Mouse (Mus musculus) small intestine, adult 2 months (tissue): ENCODE measurements around the gene Ccdc28b. TPM values are rescaled to one million over a fixed set of nuclear protein-coding genes. Genes with fewer than 3 reads are reported as not detected.
A peak's percentile ranks its signal among the peaks of the same experiment; 100 is the strongest.

Experiments used
- H3K27ac ChIP-seq: fragments of 200-500 bp; 2 replicates; pipeline ENCODE4 v1.5.1; 2012; ENCODE audit warnings: low read depth, low read length, control low read depth, inconsistent platforms; ENCODE audit not compliant: insufficient read depth
- H3K27me3 ChIP-seq: fragments of 200-500 bp; 2 replicates; pipeline ENCODE4 v1.6.1; 2012; ENCODE audit warnings: mild to moderate bottlenecking, moderate library complexity, low read length, inconsistent platforms; ENCODE audit not compliant: control insufficient read depth, insufficient read depth
- H3K36me3 ChIP-seq: fragments of 200-500 bp; 2 replicates; pipeline ENCODE4 v1.6.1; 2012; ENCODE audit warnings: mild to moderate bottlenecking, low read length, control low read depth, inconsistent platforms; ENCODE audit not compliant: control insufficient read depth, insufficient read depth
- H3K4me1 ChIP-seq: fragments of 200-500 bp; 2 replicates; pipeline ENCODE4 v1.6.1; 2012; ENCODE audit warnings: low read length, inconsistent platforms, mixed read lengths; ENCODE audit not compliant: control insufficient read depth, insufficient read depth, insufficient read length
- H3K4me3 ChIP-seq: fragments of 200-500 bp; 2 replicates; pipeline ENCODE4 v1.5.1; 2012; ENCODE audit warnings: low read depth, mild to moderate bottlenecking, control low read depth, inconsistent platforms, low read length, moderate library complexity
- CTCF ChIP-seq: fragments of 200-500 bp; IDR thresholded peaks from 2 replicates; pipeline ENCODE4 v1.5.1; 2012; ENCODE audit warnings: low read depth, mild to moderate bottlenecking, control low read depth, inconsistent platforms, low read length, moderate library complexity, mixed read lengths; ENCODE audit not compliant: insufficient replicate concordance, insufficient read length; ENCODE audit errors: extremely low read depth
- POLR2A ChIP-seq: fragments of 200-500 bp; IDR thresholded peaks from 2 replicates; pipeline ENCODE4 v1.6.1; 2012; ENCODE audit warnings: low read depth, mild to moderate bottlenecking, control low read depth, inconsistent platforms, low read length, moderate library complexity
- WGBS: fragments of 180-500 bp; shearing (Covaris S2); methylation state at CpG from one replicate; pipeline ENCODE4 v1.1.7; 2018; 5-methylcytosine and 5-hydroxymethylcytosine counted together
- polyA plus RNA-seq: library from polyadenylated mRNA; depleted of rRNA; stranded (reverse); fragments of >200 nt; gene quantifications from 2 replicates; pipeline ENCODE4 v1.2.3, GENCODE M21; 2012

Gene Ccdc28b
- polyA plus RNA-seq, 1 experiment, result 7.2 TPM

DNA sequence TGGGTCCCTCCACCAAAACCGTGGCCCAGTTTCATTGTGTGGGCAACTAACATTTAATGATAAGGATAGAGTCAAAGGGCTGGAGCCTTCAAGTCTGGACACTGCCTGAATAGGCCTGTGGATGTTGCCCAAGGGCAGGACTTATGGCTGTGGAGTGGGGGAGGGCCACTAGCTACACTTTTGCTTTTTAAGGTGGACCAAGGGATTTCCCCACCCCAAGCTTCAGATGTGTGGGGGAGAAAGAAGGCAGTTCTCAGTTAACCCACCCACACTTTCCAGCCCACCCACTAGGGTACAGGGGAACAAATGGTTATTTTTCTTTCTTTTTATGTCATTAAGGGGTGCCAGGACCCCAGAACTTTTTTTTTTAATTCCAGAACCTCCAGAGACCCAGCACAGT, 39.4 kb downstream of the Ccdc28b start:
- Histone ChIP-seq H3K36me3 (no peaks in the 10 kb centered on the region), H3K27ac (no peak overlapping the region), H3K4me3 (no peak overlapping the region), H3K4me1 (no peaks in the 10 kb centered on the region; the same call in none of the 2 replicates), H3K27me3 (no peaks in the 10 kb centered on the region)
- TF ChIP-seq CTCF (no peak), POLR2A (no peak)
- 74% methylated on average over 1 of the region's 1 CpGs for WGBS

DNA sequence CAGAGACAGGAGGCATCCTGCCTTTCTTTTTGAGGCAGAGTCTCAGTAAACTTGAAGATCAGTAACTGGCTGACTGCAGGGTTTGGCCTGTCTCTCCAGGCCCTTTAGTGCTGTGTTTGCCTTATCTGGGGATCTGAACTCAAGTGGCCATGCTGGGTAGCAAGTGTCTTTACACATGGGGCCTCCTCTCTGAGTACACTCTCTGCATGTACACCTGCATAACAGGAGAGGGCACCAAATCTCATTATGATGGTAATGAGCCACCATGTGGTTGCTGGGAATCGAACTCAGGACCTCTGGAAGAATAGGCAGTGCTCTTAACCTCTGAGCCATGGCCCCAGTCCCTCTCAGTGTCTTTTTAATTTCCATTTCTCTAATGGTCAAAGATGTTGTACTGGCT, 41.5 kb downstream of the Ccdc28b start:
- TF ChIP-seq CTCF (no peak), POLR2A (no peak)
- Histone ChIP-seq H3K4me3 (no peak overlapping the region), H3K27ac (no peak overlapping the region), H3K36me3 (no peaks in the 10 kb centered on the region), H3K4me1 (no peaks in the 10 kb centered on the region; the same call in none of the 2 replicates), H3K27me3 (no peaks in the 10 kb centered on the region)
- 89% methylated on average over 1 of the region's 1 CpGs for WGBS

GRCm38 (mm10) chr4:129580347-129580746, 43.4 kb downstream of the Ccdc28b start:
- Histone ChIP-seq H3K4me1 (no peaks in the 10 kb centered on the region; the same call in 1 of the 2 replicates), H3K4me3 (no peak overlapping the region), H3K27me3 (no peaks in the 10 kb centered on the region), H3K27ac (no peak overlapping the region), H3K36me3 (no peaks in the 10 kb centered on the region)
- WGBS, result 60% methylated on average over 7 of the region's 7 CpGs
- no peak for TF ChIP-seq CTCF
- no peak for TF ChIP-seq POLR2A

GRCm38 (mm10) chr4:129578466-129578865, 45.3 kb downstream of the Ccdc28b start, which contains the start of gene Fam167b:
Fam167b (minus strand) TSS chr4:129578549.
- H3K27ac ChIP-seq, result no peak within 1 kb of the TSS
- no peaks in the 10 kb centered on the region; the same call in 1 of the 2 replicates for H3K4me1 ChIP-seq
- no peaks in the 10 kb centered on the region for H3K36me3 ChIP-seq
- TF ChIP-seq POLR2A (no peak), CTCF (no peak)
- no peaks in the 10 kb centered on the region for H3K27me3 ChIP-seq
- no peak within 1 kb of the TSS for H3K4me3 ChIP-seq
- 71% methylated on average over 5 of the region's 5 CpGs for WGBS

DNA sequence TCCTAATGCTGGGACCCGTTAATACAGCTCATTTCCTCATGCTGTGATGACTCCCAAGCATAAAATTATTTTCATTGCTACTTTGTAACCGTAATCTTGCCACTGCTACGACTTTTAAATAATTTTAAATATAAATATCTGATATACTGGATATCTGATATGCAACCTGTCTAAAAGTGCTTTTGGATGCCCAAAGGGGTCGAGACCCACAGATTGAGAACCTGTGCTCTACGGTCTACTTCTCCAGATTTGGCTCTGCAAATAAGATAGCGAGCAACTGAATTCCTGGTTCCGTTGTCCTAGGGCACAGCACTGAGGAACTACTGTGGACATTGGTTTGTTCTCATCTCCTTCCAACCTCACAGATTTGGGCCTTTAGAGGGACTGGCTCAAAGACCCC, 46.1 kb downstream of the Ccdc28b start:
- Histone ChIP-seq H3K27ac (no peak overlapping the region), H3K4me3 (no peak overlapping the region), H3K4me1 (no peaks in the 10 kb centered on the region; the same call in 1 of the 2 replicates), H3K27me3 (no peaks in the 10 kb centered on the region), H3K36me3 (no peaks in the 10 kb centered on the region)
- WGBS, result 75% methylated on average over 7 of the region's 7 CpGs
- TF ChIP-seq POLR2A, result no peak
- TF ChIP-seq CTCF, result no peak

GRCm38 (mm10) chr4:129576863-129577491, 46.8 kb downstream of the Ccdc28b start:
- Histone ChIP-seq H3K36me3 (no peaks in the 10 kb centered on the region), H3K27ac (no peak overlapping the region), H3K4me1 (no peaks in the 10 kb centered on the region; the same call in 1 of the 2 replicates), H3K4me3 (peak overlapping the region; percentile 23), H3K27me3 (no peaks in the 10 kb centered on the region)
- TF ChIP-seq CTCF (peak; percentile 57; the same call in 1 of the 2 replicates), POLR2A (no peak)
- WGBS, result 26% methylated on average over 21 of the region's 21 CpGs

DNA sequence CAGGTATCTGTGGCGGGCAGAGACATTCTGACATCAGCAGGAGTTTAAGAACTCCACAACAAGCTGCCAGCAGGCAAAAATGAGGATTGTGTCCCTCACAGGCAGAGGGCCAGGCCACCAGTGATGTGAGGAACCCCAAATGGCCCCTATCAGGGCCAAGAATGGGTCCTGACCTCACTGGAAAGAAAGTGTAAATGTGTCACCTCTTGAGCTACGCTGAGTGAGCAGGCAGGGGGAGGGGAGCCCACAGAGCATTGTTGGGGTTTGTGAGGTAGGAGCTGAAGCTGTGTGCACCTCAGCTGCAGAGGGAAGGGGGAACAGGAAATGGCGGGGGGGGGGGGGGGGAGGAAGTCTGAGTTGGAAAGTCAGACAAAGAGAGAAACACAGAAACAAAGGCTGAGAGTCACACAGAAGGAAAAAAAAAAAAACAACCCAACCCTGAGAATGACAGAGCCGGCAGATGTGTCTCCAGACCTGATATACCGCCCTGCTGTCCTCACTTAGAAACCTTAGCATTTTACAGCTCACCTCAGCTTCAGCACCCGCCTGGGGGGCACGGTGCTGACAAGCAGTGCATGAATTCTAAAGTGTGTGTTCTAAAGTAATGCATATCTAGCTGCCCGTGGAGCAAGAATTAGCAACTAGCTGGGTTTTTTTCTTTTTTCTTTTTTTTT, 48.4 kb downstream of the Ccdc28b start:
- 44% methylated on average over 7 of the region's 8 CpGs for WGBS
- H3K27ac ChIP-seq, result peak overlapping the region; percentile 87

More for the DNA sequence above, 48.4 kb downstream of the Ccdc28b start:
- Histone ChIP-seq H3K36me3 (no peaks in the 10 kb centered on the region), H3K27me3 (no peaks in the 10 kb centered on the region), H3K4me3 (peak overlapping the region; percentile 26), H3K4me1 (no peaks in the 10 kb centered on the region; the same call in 1 of the 2 replicates)
- TF ChIP-seq CTCF (no peak), POLR2A (no peak)
